Mouse (Mus musculus): ENCODE results near the gene Frrs1l.

Gene Frrs1l

GRCm38 (mm10) chr4:56915732-56916325, 74.4 kb downstream of the Frrs1l start:
- peak; percentile 64 for DNase-seq (ENCODE audit: low read depth, low spot score)

- DNase-seq (ENCODE audit: low read depth, low spot score) = no peak
Measured at GRCm38 (mm10) chr4:56914761-56915160, 75.4 kb downstream of the Frrs1l start.

GRCm38 (mm10) chr4:56914338-56914737, 75.9 kb downstream of the Frrs1l start:
- DNase-seq (ENCODE audit: low read depth, low spot score) = no peak

GRCm38 (mm10) chr4:56912382-56913001, 77.7 kb downstream of the Frrs1l start:
- DNase-seq (ENCODE audit: low read depth, low spot score) = no peak

GRCm38 (mm10) chr4:56909568-56909967, 80.6 kb downstream of the Frrs1l start:
- no peak for DNase-seq (ENCODE audit: low read depth, low spot score)

- no peak for DNase-seq (ENCODE audit: low read depth, low spot score)
Measured at GRCm38 (mm10) chr4:56907671-56908070, 82.5 kb downstream of the Frrs1l start.
